Mouse (Mus musculus): ENCODE data around the gene Taar7f.
"Not testable (repeated sequence)": the region's sequence is repeated elsewhere in the genome, so short reads cannot be mapped to it uniquely, and the experiment has no call there.

Taar7f gene

DNA sequence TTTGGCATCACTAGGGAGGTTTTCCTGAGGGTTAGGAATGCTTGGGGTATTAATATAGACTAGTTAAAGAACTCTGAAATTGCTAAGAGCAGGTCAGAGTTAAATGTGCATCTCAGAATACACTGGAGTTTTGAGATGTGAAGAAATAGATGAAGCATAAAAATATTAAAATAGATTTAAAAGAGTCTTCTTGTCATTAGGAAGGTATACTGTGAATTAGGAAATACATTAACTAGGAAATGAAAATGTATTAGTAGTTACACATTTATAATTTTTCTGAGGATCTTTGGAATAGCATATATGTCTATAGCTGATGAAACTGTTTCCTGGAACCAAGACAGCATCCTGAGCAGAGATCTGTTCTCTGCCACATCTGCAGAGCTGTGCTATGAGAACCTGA is at the start of gene Taar7f:
Gene Taar7f, plus strand, starts transcription at position 301 of the 400 bp plus-strand sequence.
- no peak for DNase-seq (ENCODE audit: low spot score)

DNA sequence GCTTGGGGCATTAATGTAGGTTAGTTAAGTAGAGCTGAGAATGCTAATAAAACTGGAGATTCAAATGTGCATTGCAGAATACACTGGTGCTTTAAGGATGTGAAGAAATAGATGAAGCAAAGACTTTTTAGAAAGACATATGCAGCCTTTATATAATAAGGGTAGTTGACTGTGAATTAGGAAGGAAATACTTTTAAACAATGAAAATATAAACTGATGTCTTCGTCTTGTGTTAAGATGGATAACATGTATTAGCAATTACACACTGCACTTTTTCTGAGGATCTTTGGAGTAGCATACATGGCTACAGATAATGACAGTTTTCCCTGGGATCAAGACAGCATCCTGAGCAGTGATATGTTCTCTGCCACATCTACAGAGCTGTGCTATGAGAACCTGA is 49.7 kb upstream of the Taar7f start, which contains the start of gene Taar7b:
Gene Taar7b, plus strand, starts transcription at position 301 of the 400 bp plus-strand sequence.
- DNase-seq (ENCODE audit: low spot score), result no peak

DNA sequence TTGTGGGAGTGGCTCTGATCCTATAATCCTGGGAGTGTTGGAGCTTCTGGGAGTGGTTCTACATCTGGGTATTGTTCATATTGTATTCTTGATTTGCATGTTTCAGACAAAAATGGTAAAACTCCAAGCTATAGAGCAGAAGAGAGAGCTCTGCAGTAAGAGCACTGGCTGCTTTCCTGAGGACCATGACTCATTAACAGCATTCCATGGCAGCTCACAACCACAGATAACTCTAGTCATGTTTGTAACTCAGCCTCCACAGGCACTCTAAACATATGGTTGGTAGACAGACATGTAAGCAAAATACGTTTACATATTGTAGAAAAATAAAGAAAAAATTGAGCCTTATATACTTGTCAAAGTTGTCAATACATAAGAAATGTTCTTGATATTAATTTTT is 42.9 kb upstream of the Taar7f start:
- DNase-seq (ENCODE audit: low spot score), result no peak

DNA sequence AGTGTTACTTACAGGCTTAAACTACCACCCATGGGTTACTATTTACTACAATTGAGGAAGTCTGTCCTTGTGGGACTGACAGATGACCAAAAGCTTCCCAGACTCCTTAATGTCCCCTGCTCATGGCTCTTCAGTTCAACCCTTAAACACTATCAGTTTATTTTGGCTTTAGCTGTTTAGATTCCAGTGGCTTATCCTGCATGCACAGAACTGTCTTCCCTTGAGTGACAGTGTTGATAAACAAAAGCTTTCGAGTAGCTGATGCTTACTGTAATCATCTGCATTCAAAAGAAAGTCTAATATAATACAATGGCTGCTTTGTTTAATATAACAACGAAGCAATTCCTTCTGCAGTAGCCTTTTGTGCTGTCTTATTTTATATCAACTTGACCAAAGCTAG is 42.3 kb upstream of the Taar7f start:
- no peak for DNase-seq (ENCODE audit: low spot score)

DNA sequence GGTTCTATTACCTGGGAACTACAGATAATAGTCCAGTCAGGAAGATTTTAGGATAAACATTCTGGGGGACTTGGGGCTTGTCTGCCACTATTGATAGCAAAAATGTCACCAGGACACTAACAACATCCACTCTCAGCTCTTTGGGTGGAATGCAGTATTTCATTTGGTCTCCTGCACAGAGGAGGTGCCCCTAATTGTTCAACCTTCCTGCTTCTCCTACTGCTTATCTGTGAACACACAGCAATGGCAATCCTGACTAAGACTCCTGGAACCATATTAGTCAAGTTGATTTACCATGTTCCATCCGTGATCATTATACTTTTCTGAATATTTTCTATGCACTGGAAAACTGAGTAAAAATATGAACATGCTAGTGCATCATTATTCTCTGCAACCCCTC is 41.2 kb upstream of the Taar7f start:
- no peak for DNase-seq (ENCODE audit: low spot score)

DNA sequence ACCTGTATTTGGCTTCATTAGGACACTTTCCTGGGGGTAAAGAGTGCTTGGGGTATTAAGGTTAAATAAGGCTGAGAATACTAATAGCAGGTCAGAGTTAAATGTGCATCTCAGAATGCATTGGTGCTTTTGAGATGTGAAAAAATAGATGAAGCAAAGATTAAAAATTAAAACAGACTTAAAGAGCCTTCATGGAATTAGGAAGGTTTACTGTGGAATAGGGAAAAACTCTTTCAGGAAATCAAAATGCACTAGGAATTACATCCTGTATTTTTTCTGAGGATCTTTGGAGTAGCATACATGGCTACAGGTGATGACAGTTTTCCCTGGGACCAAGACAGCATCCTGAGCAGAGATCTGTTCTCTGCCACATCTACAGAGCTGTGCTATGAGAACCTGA is 22.4 kb upstream of the Taar7f start, which contains the start of gene Taar7d:
Gene Taar7d, plus strand, starts transcription at position 301 of the 400 bp plus-strand sequence.
- no peak for DNase-seq (ENCODE audit: low spot score)

DNA sequence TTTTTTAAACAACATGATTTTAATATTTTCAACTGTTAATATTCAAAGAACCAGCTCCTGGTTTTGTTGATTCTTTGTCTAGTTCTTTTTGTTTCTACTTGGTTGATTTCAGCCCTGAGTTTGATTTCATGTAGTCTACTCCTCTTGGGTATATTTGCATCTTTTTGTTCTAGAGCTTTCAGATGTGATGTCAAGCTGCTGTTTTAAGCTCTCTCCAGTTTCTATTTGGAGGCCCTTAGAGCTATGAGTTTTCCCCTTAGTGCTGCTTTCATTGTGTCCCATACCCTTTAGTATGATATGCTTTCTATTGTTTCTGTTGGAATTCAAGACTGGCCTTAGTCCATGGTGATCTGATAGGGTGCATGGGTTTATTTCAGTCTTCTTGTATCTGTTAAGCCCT is 18.0 kb upstream of the Taar7f start:
- DNase-seq (ENCODE audit: low spot score), result no peak

DNA sequence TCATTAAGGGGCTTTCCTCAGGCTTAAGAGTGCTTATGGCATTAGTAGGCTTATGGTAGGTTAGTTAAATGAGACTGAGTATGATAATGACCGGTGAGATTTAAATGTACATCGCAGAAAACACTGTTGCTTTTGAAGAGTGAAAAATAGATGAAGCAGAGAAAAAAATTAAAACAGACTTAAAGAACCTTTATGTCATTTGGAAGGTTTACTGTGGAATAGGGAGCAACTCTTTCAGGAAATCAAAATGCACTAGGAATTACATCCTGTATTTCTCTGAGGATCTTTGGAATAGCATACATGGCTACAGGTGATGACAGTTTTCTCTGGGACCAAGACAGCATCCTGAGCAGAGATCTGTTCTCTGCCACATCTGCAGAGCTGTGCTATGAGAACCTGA is 12.0 kb upstream of the Taar7f start, which contains the start of gene Taar7e:
Gene Taar7e, plus strand, starts transcription at position 301 of the 400 bp plus-strand sequence.
- DNase-seq (ENCODE audit: low spot score), result no peak

DNA sequence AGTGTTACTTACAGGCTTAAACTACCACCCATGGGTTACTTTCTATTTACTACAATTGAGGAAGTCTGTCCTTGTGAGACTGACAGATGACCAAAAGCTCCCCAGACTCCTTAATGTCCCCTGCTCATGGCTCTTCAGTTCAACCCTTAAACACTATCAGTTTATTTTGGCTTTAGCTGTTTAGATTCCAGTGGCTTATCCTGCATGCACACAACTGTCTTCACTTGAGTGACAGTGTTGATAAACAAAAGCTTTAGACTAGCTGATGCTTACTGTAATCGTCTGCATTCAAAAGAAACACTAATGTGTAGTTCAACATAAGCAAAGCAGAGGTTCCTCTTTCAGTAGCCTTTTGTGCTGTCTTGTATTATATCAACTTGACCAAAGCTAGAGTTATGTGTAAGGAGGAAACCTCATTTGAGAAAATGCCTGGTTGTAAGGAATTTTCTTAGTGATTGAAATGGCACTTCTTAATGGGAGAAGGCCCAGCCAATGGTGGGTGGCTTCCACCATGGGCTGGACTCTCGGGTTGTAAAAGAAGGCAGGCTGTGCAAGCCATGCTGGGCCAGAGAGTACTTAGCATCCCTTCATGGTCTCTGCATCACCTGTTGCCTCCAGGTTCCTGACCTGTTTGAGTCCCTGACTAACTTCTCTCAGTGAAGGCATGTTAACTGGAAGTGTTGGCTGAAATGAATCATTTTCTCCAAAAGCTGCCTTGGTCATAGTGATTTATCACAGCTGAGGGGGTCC is 9.0 kb upstream of the Taar7f start:
- no peak for DNase-seq (ENCODE audit: low spot score)

DNA sequence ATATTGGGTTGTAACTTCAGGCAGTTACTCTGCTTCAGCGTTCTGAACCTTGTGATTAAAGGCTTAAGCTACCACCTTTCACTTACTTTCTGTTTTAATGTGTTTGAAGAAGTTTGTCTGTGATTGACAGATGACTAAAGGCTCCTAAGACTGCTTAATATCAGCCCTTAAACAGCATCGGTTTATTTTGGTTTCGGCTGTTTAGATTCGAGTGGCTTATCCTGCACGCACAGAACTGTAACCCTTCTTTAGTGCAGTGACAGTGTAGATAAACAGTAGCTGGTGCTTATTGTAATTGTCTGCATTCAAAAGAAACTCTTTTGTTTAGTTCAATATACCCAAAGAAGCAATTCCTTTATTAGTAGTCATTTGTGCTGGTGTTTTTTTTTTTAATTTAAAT is 2.7 kb downstream of the Taar7f start:
- no peak for DNase-seq (ENCODE audit: low spot score)

DNA sequence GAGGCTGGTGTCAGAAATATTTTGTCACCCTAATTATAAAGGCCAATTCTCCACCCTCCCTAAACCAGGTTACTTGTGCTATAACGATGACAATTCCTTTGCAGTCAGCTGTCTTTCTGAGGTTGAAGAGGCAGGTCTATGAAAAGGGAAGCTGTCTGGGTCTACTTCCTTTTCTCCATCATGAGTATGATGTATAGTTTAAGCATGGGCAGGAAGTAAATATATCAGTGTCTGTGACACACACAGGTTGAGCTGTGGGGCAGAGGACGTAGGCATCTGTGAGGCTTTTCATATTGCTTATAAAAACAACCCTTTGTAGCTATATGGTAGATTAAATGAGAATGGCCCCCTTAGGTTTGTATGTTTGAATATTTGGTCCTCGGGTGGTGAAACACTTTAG is 9.7 kb downstream of the Taar7f start:
- no peak for DNase-seq (ENCODE audit: low spot score)

DNA sequence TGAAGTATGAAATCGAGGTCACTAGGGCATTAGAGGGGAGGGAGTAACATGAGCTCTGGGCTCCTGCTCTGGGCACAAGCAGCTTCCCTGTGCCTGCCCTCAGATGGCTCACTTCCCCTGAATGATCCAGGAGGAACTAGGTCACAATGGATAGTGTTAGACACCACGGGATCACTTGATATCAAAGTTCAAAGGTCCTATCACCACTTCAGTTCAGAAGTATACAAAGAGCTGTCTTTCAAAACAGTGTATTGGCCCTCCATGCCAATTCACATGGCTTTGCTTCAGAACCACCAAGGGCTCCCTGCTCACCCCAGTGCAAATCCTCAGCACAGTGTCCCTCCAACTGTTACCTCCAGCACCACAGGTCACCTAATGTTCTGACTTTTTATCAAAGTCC is 25.4 kb downstream of the Taar7f start:
- DNase-seq (ENCODE audit: low spot score), result not testable (repeated sequence)

DNA sequence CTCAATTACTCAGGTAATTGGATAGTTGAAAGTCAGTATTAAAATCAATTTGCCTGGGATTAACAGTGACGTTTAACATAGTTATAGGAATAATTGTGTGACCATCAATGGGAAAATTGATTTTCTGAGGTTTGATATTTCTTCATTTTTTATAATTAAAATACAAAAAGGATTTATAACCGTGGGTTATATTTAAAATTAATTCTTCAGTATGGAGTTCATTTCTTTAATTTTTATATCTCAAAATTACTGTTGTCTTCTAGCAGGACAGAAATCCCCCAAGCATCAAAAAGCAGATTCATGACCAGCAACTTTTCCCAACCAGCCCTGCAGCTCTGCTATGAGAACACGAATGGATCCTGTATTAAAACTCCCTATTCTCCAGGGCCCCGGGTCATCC is 26.9 kb downstream of the Taar7f start, which contains the start of gene Taar8a:
Gene Taar8a, plus strand, starts transcription at position 301 of the 400 bp plus-strand sequence.
- not testable (repeated sequence) for DNase-seq (ENCODE audit: low spot score)

DNA sequence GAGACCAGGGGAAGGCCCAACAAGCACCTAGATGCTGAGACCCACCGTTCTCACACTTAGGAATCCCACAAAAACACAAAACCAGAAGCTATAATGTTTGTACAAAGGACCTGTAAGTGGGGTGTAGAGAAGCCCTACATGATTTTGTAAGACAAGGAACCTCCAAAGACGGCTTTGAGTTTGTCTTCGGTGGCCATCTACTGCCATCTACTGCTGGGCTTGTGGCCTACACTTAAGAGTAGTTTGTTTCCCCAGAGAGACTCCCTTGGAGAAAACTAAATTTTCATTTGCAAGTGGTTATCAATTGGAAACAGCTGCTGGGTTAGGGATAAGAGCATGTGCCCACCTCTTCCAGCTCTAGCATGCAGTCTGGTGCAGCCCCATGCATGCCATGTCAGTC is 30.9 kb downstream of the Taar7f start:
- peak; percentile 53 for DNase-seq (ENCODE audit: low spot score)

DNA sequence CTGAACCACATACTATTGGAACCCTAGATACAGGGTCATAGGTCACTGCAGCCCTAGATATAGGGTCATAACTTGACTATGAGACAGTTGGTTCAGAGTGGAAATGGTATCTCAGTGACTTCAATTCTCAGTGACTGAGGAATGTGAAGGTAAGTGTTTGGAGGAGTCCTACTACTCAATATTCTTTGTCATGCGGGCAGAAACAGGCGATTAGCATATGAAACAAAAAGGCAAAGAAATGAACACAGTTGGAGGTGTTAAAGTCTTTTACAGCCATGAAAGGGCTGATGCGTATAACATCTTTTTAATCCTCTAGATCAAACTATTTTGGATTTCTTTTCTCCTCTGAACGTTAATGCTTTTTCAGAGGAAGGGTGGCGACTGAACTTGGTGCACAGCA is 36.6 kb downstream of the Taar7f start:
- no peak for DNase-seq (ENCODE audit: low spot score)

DNA sequence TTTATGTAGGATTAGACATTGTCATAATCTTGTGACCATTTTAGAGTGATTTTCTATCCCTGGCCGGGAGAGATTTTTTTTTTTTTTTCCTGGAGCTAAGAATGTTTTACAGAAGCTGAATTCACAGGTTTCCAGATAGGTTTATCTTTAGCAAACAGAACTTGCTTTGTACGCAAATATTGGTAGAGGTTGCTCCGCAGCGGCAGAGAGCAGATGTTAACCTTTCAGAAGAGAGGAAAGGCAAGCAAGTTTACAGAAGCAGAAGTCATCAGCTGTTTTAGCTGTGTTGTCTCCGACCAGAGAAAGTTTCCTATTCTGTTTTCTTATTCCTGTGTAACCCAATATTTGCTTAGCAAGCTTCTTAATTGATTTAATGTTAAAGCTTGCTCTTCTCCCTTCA is 37.2 kb downstream of the Taar7f start:
- no peak for DNase-seq (ENCODE audit: low spot score)

DNA sequence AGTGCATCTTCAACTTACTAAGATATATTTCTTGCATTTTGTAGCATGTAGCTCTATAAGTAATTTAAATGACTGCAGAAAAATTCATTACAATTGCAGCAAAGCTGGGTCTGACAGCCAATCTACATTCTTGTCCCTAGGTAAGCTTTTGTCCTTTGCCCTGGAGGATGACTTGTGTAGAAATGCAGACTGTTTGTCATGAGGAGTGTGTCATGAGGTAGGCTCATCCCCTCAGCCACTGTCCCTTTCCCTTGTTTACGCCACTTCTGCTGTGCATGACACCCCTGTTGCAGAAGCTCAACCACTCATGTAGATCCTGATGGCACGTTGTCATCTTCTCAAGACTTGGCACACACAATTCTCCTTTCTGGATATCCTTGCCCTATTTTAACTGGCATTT is 37.9 kb downstream of the Taar7f start:
- DNase-seq (ENCODE audit: low spot score), result no peak

DNA sequence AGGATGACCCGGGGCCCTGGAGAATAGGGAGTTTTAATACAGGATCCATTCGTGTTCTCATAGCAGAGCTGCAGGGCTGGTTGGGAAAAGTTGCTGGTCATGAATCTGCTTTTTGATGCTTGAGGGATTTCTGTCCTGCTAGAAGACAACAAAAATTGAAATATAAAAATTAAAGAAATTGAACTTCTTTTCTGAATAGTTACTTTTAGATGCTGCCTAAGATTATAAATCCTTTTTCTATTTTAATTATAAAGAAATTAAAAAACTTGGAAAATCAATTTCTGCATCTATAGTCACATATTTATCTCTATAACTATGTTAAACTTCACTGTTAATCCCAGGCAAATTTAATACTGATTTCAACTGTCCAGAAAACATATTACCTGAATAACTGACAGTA is 42.9 kb downstream of the Taar7f start, which contains the start of gene Taar8b:
Gene Taar8b, minus strand, starts transcription at position 101 of the 400 bp plus-strand sequence.
- DNase-seq (ENCODE audit: low spot score), result no peak

DNA sequence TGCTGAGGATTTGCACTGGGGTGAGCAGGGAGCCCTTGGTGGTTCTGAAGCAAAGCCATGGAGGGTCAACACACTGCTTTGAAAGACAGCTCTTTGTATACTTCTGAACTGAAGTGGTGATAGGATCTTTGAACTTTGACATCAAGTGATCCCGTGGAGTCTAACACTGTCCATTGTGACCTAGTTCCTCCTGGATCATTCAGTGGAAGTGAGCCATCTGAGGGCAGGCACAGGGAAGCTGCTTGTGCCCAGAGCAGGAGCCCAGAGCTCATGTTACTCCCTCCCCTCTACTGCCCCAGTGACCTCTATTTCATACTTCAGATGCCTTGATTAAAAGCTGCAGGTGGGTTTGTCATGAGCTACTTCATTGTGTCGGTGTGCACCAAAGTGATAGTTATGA is 47.7 kb downstream of the Taar7f start:
- not testable (repeated sequence) for DNase-seq (ENCODE audit: low spot score)
